Mouse (Mus musculus): Measurements from ENCODE around the gene Zglp1. TPM values are rescaled to one million over a fixed set of nuclear protein-coding genes. Genes with fewer than 3 reads are reported as not detected.
A peak's percentile ranks its signal among the peaks of the same experiment; 100 is the strongest.

The Zglp1 gene
- polyA plus RNA-seq (2016; fragmentation: Nextera tagmentation; extraction: Ambion mirVana): 0.61 and 2.5 TPM in 2 replicates

- peaks cover 73% of the 10 kb centered on the region for H3K36me3 ChIP-seq
- peaks cover 10% of the 10 kb centered on the region for H3K4me1 ChIP-seq
- H3K27ac ChIP-seq: no peak within 1 kb of the TSS
Observed at GRCm38 (mm10) chr9:21067006-21067684, at the start of gene Zglp1. Gene Zglp1, minus strand, starts transcription at chr9:21067093.

GRCm38 (mm10) chr9:21115105-21115504 lies 48.2 kb upstream of the Zglp1 start:
- H3K4me1 ChIP-seq: no peaks in the 10 kb centered on the region
- no peak overlapping the region for H3K27ac ChIP-seq
- 92% methylated on average over 8 of the region's 8 CpGs for WGBS

More at GRCm38 (mm10) chr9:21067006-21067684, at the start of gene Zglp1:
- 80% methylated on average over 27 of the region's 27 CpGs for WGBS
- Histone ChIP-seq H3K9me3 (replicated peaks) (no peaks in the 10 kb centered on the region), H3K4me3 (no peak within 1 kb of the TSS), H3K27me3 (ENCODE audit: low read depth, poor library complexity, severe bottlenecking) (no peaks in the 10 kb centered on the region)
- DNase-seq (ENCODE audit: low spot score): no peak

GRCm38 (mm10) chr9:21114190-21114589 lies 47.3 kb upstream of the Zglp1 start:
- no peak overlapping the region for H3K4me3 ChIP-seq
- H3K27me3 ChIP-seq (ENCODE audit: low read depth, poor library complexity, severe bottlenecking): no peaks in the 10 kb centered on the region
- 87% methylated on average over 7 of the region's 7 CpGs for WGBS
- H3K9me3 ChIP-seq (replicated peaks): no peaks in the 10 kb centered on the region
- no peaks in the 10 kb centered on the region for H3K4me1 ChIP-seq
- 0 out of 2 replicates have a peak, but pooled peaks cover 2% of the 10 kb centered on the region for H3K36me3 ChIP-seq
- no peak for DNase-seq (ENCODE audit: low spot score)
- no peak overlapping the region for H3K27ac ChIP-seq

More at GRCm38 (mm10) chr9:21115105-21115504, 48.2 kb upstream of the Zglp1 start:
- DNase-seq (ENCODE audit: low spot score): no peak
- Histone ChIP-seq H3K36me3 (0 out of 2 replicates have a peak, but pooled peaks cover 2% of the 10 kb centered on the region), H3K27me3 (ENCODE audit: low read depth, poor library complexity, severe bottlenecking) (no peaks in the 10 kb centered on the region), H3K4me3 (no peak overlapping the region), H3K9me3 (replicated peaks) (no peaks in the 10 kb centered on the region)

GRCm38 (mm10) chr9:21113751-21114150 lies 46.9 kb upstream of the Zglp1 start:
- Histone ChIP-seq H3K36me3 (0 out of 2 replicates have a peak, but pooled peaks cover 2% of the 10 kb centered on the region), H3K9me3 (replicated peaks) (no peaks in the 10 kb centered on the region), H3K27ac (no peak overlapping the region), H3K27me3 (ENCODE audit: low read depth, poor library complexity, severe bottlenecking) (no peaks in the 10 kb centered on the region), H3K4me1 (no peaks in the 10 kb centered on the region), H3K4me3 (no peak overlapping the region)
- no peak for DNase-seq (ENCODE audit: low spot score)
- 92% methylated on average over 6 of the region's 6 CpGs for WGBS

- Histone ChIP-seq H3K4me1 (peaks cover 8% of the 10 kb centered on the region; the same call in 1 of the 2 replicates), H3K27ac (no peak overlapping the region), H3K9me3 (replicated peaks) (no peaks in the 10 kb centered on the region), H3K27me3 (ENCODE audit: low read depth, poor library complexity, severe bottlenecking) (no peaks in the 10 kb centered on the region), H3K4me3 (no peak overlapping the region), H3K36me3 (no peaks in the 10 kb centered on the region)
- WGBS: 44% methylated on average over 23 of the region's 23 CpGs
- no peak for DNase-seq (ENCODE audit: low spot score)
Observed at GRCm38 (mm10) chr9:21107607-21108237, 40.8 kb upstream of the Zglp1 start.

- no peak overlapping the region for H3K4me3 ChIP-seq
- no peak for DNase-seq (ENCODE audit: low spot score)
- H3K27me3 ChIP-seq (ENCODE audit: low read depth, poor library complexity, severe bottlenecking): no peaks in the 10 kb centered on the region
- peaks cover 9% of the 10 kb centered on the region for H3K36me3 ChIP-seq
- peaks cover 8% of the 10 kb centered on the region; the same call in 1 of the 2 replicates for H3K4me1 ChIP-seq
- no peak overlapping the region for H3K27ac ChIP-seq
- no peaks in the 10 kb centered on the region for H3K9me3 ChIP-seq (replicated peaks)
- WGBS: 81% methylated on average over 5 of the region's 5 CpGs
Observed at GRCm38 (mm10) chr9:21105760-21106564, 39.1 kb upstream of the Zglp1 start.

GRCm38 (mm10) chr9:21104814-21105213 lies 37.9 kb upstream of the Zglp1 start:
- H3K27me3 ChIP-seq (ENCODE audit: low read depth, poor library complexity, severe bottlenecking): no peaks in the 10 kb centered on the region
- peaks cover 9% of the 10 kb centered on the region for H3K36me3 ChIP-seq
- no peak for DNase-seq (ENCODE audit: low spot score)
- H3K4me3 ChIP-seq: no peak overlapping the region
- no peaks in the 10 kb centered on the region for H3K9me3 ChIP-seq (replicated peaks)
- WGBS: 82% methylated on average over 6 of the region's 6 CpGs
- peaks cover 16% of the 10 kb centered on the region for H3K4me1 ChIP-seq
- H3K27ac ChIP-seq: no peak overlapping the region

DNA sequence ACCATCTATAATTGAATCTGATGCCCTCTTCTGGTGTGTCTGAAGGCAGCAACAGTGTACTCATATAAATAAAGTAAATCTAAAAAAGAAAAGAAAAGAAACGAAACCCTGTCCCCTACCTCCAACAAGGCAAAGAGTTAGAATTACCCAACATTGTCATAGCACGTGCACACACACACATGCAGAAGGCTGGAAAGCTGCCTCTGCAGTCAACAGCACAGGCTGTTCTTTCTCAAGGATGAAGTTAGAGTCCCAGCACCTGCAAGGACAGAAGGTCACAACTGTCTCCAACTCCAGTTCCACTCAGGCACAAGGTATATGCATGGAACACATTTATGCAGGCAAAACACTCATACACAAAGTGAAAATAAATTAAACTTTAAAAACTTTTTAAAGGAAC lies 35.2 kb upstream of the Zglp1 start:
- H3K4me1 ChIP-seq: peaks cover 12% of the 10 kb centered on the region
- H3K27me3 ChIP-seq (ENCODE audit: low read depth, poor library complexity, severe bottlenecking): no peaks in the 10 kb centered on the region
- DNase-seq (ENCODE audit: low spot score): no peak
- peaks cover 9% of the 10 kb centered on the region for H3K36me3 ChIP-seq
- H3K9me3 ChIP-seq (replicated peaks): no peaks in the 10 kb centered on the region
- no peak overlapping the region for H3K27ac ChIP-seq
- H3K4me3 ChIP-seq: no peak overlapping the region
- 94% methylated on average over 2 of the region's 2 CpGs for WGBS

- no peaks in the 10 kb centered on the region for H3K27me3 ChIP-seq (ENCODE audit: low read depth, poor library complexity, severe bottlenecking)
- WGBS: 56% methylated on average over 15 of the region's 15 CpGs
- H3K27ac ChIP-seq: 0 out of 2 replicates have a peak overlapping the region, but pooled peaks have one; percentile 38
- H3K4me1 ChIP-seq: peaks cover 12% of the 10 kb centered on the region
- H3K36me3 ChIP-seq: peaks cover 9% of the 10 kb centered on the region
- no peak overlapping the region for H3K4me3 ChIP-seq
- no peak for DNase-seq (ENCODE audit: low spot score)
- H3K9me3 ChIP-seq (replicated peaks): no peaks in the 10 kb centered on the region
Observed at GRCm38 (mm10) chr9:21100447-21101161, 33.7 kb upstream of the Zglp1 start.

DNA sequence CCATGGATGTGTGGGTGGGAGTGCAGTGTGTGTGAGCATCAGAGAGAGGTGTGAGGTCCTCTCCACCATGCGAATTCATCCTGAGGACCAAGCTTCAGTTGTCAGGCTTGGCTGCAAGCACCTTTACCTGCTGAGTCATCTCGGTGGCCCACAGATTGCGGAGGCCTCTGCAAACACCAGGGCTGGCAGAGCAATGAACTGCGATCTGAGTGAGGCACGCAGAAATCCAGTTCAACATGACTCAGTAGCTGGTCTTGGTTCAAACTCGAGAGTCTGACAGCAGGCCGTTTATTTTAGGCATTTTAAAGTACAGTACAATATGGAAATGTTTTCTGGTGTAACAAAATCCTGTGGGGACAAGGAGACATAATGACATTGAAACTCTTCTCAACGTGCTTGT lies 30.9 kb upstream of the Zglp1 start:
- peaks cover 17% of the 10 kb centered on the region for H3K36me3 ChIP-seq
- no peaks in the 10 kb centered on the region for H3K27me3 ChIP-seq (ENCODE audit: low read depth, poor library complexity, severe bottlenecking)
- no peak for DNase-seq (ENCODE audit: low spot score)
- H3K4me1 ChIP-seq: peaks cover 7% of the 10 kb centered on the region; the same call in 1 of the 2 replicates
- 87% methylated on average over 8 of the region's 8 CpGs for WGBS
- H3K4me3 ChIP-seq: no peak overlapping the region
- H3K27ac ChIP-seq: no peak overlapping the region
- no peaks in the 10 kb centered on the region for H3K9me3 ChIP-seq (replicated peaks)

DNA sequence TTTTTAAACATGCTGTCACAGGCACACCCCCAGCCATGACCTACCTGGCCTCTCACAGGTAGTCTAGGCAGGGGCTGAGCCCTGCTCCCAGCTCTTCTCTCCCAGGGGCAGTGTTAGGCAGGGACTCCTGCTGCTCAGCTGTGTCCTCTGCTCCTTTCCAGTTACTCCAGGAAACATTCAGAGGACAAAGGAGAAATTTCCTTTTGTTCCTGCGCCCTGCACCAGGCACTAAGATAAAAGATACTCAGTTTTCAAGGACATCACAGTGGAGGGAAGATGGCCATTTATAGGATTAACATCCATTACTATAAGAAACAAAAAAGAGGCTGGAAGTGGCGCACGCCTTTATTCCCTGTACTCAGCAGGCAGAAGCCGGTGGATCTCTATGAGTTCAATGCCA lies 29.1 kb upstream of the Zglp1 start:
- Histone ChIP-seq H3K27ac (no peak overlapping the region), H3K27me3 (ENCODE audit: low read depth, poor library complexity, severe bottlenecking) (no peaks in the 10 kb centered on the region), H3K4me1 (peaks cover 12% of the 10 kb centered on the region), H3K4me3 (no peak overlapping the region), H3K36me3 (peaks cover 7% of the 10 kb centered on the region), H3K9me3 (replicated peaks) (no peaks in the 10 kb centered on the region)
- no peak for DNase-seq (ENCODE audit: low spot score)
- WGBS: 92% methylated on average over 4 of the region's 4 CpGs

DNA sequence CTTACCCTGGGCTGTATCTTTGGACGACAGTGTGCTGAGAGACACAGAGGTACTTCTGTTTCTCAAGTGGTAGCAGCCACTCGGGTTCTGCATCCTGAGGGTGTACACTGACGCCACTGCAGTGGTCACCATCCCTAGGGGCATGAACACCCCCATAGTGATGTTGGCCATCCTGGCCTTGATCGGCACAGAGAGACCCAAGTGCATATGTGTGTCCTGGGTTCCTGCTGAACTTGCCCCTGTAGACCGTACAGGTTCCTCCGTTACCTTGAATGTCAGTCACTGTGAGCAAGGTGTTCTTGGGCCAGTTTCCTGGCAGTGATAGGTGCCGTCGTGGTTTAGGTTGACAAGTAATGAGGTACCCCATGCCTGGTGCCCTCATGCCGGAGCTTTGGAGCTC lies 26.5 kb upstream of the Zglp1 start:
- H3K4me3 ChIP-seq: no peak overlapping the region
- H3K36me3 ChIP-seq: peaks cover 32% of the 10 kb centered on the region
- H3K27ac ChIP-seq: no peak overlapping the region
- H3K9me3 ChIP-seq (replicated peaks): no peaks in the 10 kb centered on the region
- H3K27me3 ChIP-seq (ENCODE audit: low read depth, poor library complexity, severe bottlenecking): no peaks in the 10 kb centered on the region
- no peak for DNase-seq (ENCODE audit: low spot score)
- 95% methylated on average over 9 of the region's 9 CpGs for WGBS
- peaks cover 19% of the 10 kb centered on the region for H3K4me1 ChIP-seq
